In the genomic region with DNA sequence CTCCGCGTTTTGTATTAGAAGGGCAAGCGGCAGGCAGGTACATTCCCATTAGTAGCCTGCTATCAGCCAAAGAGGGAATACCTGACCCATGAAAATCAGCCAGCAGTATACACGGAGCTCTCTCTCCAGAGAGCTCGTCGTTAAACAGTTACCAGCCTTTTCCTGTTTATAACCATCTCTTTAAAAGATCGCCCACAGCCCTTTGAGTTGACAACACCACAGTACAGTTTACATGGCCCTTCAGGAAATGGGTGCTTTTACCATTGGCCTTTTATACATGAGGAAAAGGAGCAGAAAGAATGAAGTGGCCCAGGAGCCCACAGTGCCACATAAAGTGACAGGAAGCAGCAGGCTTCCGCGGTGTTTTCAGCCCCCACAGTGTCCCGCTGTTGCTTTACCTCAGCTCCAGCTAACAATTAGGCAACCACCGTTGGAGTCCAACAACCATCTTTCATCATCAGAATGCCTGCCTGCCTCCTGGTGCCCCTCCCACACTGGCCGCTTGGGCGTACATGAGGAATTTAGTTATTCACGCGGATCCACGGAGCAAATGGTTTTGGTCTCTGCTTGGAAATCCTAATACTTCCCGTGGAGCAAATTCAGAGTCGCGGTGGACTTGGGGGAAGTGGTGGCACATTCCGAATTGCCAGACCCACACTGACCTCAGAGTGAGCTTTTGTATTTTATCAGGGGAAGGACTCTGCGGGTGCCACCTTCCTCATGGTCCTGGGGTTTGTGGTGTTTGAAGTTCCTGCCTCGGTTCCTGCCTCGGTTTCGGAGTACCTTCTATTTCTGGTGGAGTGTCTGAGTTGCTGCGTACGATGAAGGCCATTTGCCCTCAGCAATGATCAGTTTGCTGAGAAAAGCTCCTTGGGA, we compare ENCODE assay signal across 8 mouse cellular contexts. TPM values are rescaled to one million over a fixed set of nuclear protein-coding genes. Genes with fewer than 3 reads are reported as not detected.
A peak's percentile ranks its signal among the peaks of the same experiment; 100 is the strongest.
DNase-seq lines count a peak whose midpoint lies in the region; ATAC-seq lines count a peak whose summit lies in the region.
"Had no signal": no experiment of that assay in that cellular context is flagged by ENCODE, and none has a peak within 500 bp of the region (broad histone marks: within the 10 kb centered on the region; RNA-seq: fewer than 3 reads in every experiment).

No protein-coding gene starts in this region.

- peak overlapping the region; percentile 30 for H3K4me2 ChIP-seq in hindbrain, embryonic 16.5 days (ENCODE audit: low read length)
- peak overlapping the region; percentile 42 for H3K4me2 ChIP-seq in limb, embryonic 13.5 days (replicated peaks)
- H3K4me2 ChIP-seq: embryonic facial prominence, embryonic 12.5 days had no signal

- 52% methylated on average over 26 of the region's 26 CpGs for WGBS in hindbrain, embryonic 16.5 days
- WGBS in limb, embryonic 13.5 days, result 45% methylated on average over 26 of the region's 26 CpGs

- no peak for ATAC-seq in hindbrain, embryonic 16.5 days
- no peak for ATAC-seq in limb, embryonic 13.5 days (ENCODE audit: low FRiP score, low read depth)

- no peaks in the 10 kb centered on the region for H3K4me1 ChIP-seq in hindbrain, embryonic 16.5 days (ENCODE audit: control insufficient read depth, insufficient read depth, low read depth, low read length)
- peaks cover 26% of the 10 kb centered on the region for H3K4me1 ChIP-seq in limb, embryonic 13.5 days

- peak; percentile 46 for DNase-seq in retina, postnatal 1 day
- DNase-seq in retina, embryonic 14.5 days (ENCODE audit: low spot score), result no peak
- DNase-seq in thymus, postnatal 14 days, result peak; percentile 28
- no peak for DNase-seq in frontal cortex, adult 2 months (ENCODE audit: extremely low spot score in 1 of 2, low spot score in 1 of 2)
- DNase-seq in frontal cortex, postnatal 25 days (ENCODE audit: low spot score in 2 of 2), result no peak

- H3K4me3 ChIP-seq in hindbrain, embryonic 16.5 days (ENCODE audit: low read length), result no peak overlapping the region
- H3K4me3 ChIP-seq in limb, embryonic 13.5 days, result peak overlapping the region; percentile 7; the same call in 1 of the 2 replicates
- H3K4me3 ChIP-seq: embryonic facial prominence, embryonic 12.5 days had no signal

- no peaks in the 10 kb centered on the region for H3K36me3 ChIP-seq in hindbrain, embryonic 16.5 days (ENCODE audit: control insufficient read depth, insufficient read depth, low read length)
- no peaks in the 10 kb centered on the region for H3K36me3 ChIP-seq in limb, embryonic 13.5 days
- H3K36me3 ChIP-seq: embryonic facial prominence, embryonic 12.5 days had no signal

- no peaks in the 10 kb centered on the region for H3K27me3 ChIP-seq in hindbrain, embryonic 16.5 days (replicated peaks; ENCODE audit: control insufficient read depth, insufficient read depth, low read length)
- no peaks in the 10 kb centered on the region for H3K27me3 ChIP-seq in limb, embryonic 13.5 days
- H3K27me3 ChIP-seq: embryonic facial prominence, embryonic 12.5 days had no signal

- H3K9me3 ChIP-seq in hindbrain, embryonic 16.5 days (ENCODE audit: control insufficient read depth, low read length), result no peaks in the 10 kb centered on the region
- no peaks in the 10 kb centered on the region for H3K9me3 ChIP-seq in limb, embryonic 13.5 days
- H3K9me3 ChIP-seq: embryonic facial prominence, embryonic 12.5 days had no signal

- H3K27ac ChIP-seq in hindbrain, embryonic 16.5 days (ENCODE audit: low read depth, low read length), result no peak overlapping the region
- H3K27ac ChIP-seq in limb, embryonic 13.5 days, result no peak overlapping the region
- H3K27ac ChIP-seq: embryonic facial prominence, embryonic 12.5 days had no signal

- H3K9ac ChIP-seq in hindbrain, embryonic 16.5 days (ENCODE audit: low read depth, low read length), result no peak overlapping the region
- H3K9ac ChIP-seq in limb, embryonic 13.5 days, result no peak overlapping the region
- H3K9ac ChIP-seq: embryonic facial prominence, embryonic 12.5 days had no signal

RNA-seq across cellular contexts. Expression of a gene that starts 50.7 kb away (rescaled TPM):
- not detected in 2 replicates for polyA plus RNA-seq in hindbrain, embryonic 16.5 days (2015; fragmentation: Nextera tagmentation; extraction: Ambion mirVana)
- polyA plus RNA-seq in limb, embryonic 13.5 days (2015; fragmentation: Nextera tagmentation; extraction: Ambion mirVana), result not detected in 2 replicates
- not detected in 2 replicates for polyA plus RNA-seq in frontal cortex, adult 2 months (2012; rRNA removed)
- polyA plus RNA-seq: embryonic facial prominence, embryonic 12.5 days had no signal

RNA-seq across cellular contexts. Expression of a gene that starts 59.0 kb away (rescaled TPM):
- 0.14 and 0.22 TPM in 2 replicates for polyA plus RNA-seq in hindbrain, embryonic 16.5 days (2015; fragmentation: Nextera tagmentation; extraction: Ambion mirVana)
- 0.36 and 0.37 TPM in 2 replicates for polyA plus RNA-seq in limb, embryonic 13.5 days (2015; fragmentation: Nextera tagmentation; extraction: Ambion mirVana)
- 8.1 and 8.8 TPM in 2 replicates for polyA plus RNA-seq in frontal cortex, adult 2 months (2012; rRNA removed)

Comparison
In these comparisons a context has a peak if more than half of its experiments do, and no peak if none do; other contexts are left out.
1. DNase-seq: peak in retina, postnatal 1 day (single experiment) and thymus, postnatal 14 days (single experiment); none in retina, embryonic 14.5 days (single experiment), frontal cortex, adult 2 months (0 of 2) and frontal cortex, postnatal 25 days (0 of 2).